In the genomic region with DNA sequence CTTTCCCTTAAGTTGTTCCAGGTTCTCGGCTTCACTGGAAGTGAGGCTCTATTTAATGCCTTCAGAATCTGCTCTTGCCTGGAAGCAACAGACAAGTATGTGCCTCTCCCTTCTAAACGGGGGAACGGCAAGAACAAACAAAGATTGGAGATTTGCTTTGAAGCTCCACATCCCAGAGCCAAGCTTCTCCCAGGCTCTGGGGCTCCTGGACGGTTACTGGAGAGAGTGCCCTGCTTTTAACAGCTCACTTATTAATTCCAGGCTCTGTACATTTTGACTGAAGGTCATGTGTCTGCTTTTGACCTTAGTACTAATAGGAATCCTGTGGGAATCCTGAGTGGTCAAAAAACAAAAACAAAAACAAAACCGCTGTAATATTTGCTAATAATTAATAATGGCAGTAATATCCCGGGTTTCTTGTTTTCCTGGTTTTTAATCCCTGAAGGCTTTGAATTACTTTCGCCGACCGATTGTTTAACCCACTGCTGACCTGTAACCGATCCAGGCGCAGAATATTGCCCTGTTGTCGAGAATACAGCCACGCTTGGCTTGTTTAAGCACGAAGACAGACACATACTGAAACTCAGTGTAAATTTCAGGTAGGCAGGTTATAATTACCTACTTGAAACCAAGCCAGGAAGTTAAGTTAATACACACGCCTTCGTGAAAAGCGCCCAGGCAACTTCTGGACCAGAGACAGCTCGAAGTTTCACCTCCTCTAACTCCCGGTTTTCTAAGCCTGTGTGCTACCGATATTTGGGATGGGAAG, we compare ENCODE assay signal across 15 mouse cellular contexts. TPM values are rescaled to one million over a fixed set of nuclear protein-coding genes. Genes with fewer than 3 reads are reported as not detected.
DNase-seq lines count a peak whose midpoint lies in the region; ATAC-seq lines count a peak whose summit lies in the region.
"Had no signal": no experiment of that assay in that cellular context is flagged by ENCODE, and none has a peak within 500 bp of the region (broad histone marks: within the 10 kb centered on the region; RNA-seq: fewer than 3 reads in every experiment).

No protein-coding gene starts in this region.

- peak overlapping the region; percentile 29 for H3K4me2 ChIP-seq in lung, embryonic 16.5 days (ENCODE audit: low read depth, low read length)
- peak overlapping the region; percentile 44 for H3K4me2 ChIP-seq in limb, embryonic 13.5 days (replicated peaks)
- H3K4me2 ChIP-seq: forebrain, embryonic 12.5 days had no signal

- H3K9me3 ChIP-seq in lung, embryonic 16.5 days (ENCODE audit: control insufficient read depth, low read length), result no peaks in the 10 kb centered on the region
- H3K9me3 ChIP-seq in limb, embryonic 13.5 days, result no peaks in the 10 kb centered on the region
- H3K9me3 ChIP-seq: forebrain, embryonic 12.5 days had no signal

- no peak for ATAC-seq in lung, embryonic 16.5 days (ENCODE audit: low read depth)
- no peak for ATAC-seq in limb, embryonic 13.5 days (ENCODE audit: low FRiP score, low read depth)
- ATAC-seq: CD4-positive, CD25-positive, alpha-beta regulatory T cell, adult 4 months; midbrain, embryonic 16.5 days had no signal

- WGBS in lung, embryonic 16.5 days, result 42% methylated on average over 20 of the region's 20 CpGs
- WGBS in limb, embryonic 13.5 days, result 18% methylated on average over 20 of the region's 20 CpGs

- H3K4me1 ChIP-seq in lung, embryonic 16.5 days (replicated peaks; ENCODE audit: control insufficient read depth, insufficient read depth, low read length), result peaks cover 11% of the 10 kb centered on the region; the same call in 1 of the 2 replicates
- peaks cover 43% of the 10 kb centered on the region for H3K4me1 ChIP-seq in limb, embryonic 13.5 days

- H3K9ac ChIP-seq in lung, embryonic 16.5 days (ENCODE audit: low read length), result peak overlapping the region; percentile 5; the same call in 1 of the 2 replicates
- H3K9ac ChIP-seq in limb, embryonic 13.5 days, result no peak overlapping the region
- H3K9ac ChIP-seq: forebrain, embryonic 12.5 days; liver, embryonic 14.5 days had no signal

- H3K4me3 ChIP-seq in lung, embryonic 16.5 days (ENCODE audit: low read length), result no peak overlapping the region
- H3K4me3 ChIP-seq in limb, embryonic 13.5 days, result no peak overlapping the region
- H3K4me3 ChIP-seq: forebrain, embryonic 12.5 days had no signal

- DNase-seq in lung, adult 18-20 months, result no peak
- peak; percentile 67 to 83 for DNase-seq in kidney, adult 8-10 months
- no peak for DNase-seq in spleen, adult 18-20 months
- no peak for DNase-seq in right cerebral cortex, postnatal 4 days
- no peak for DNase-seq in cerebellum, postnatal 25 days
- DNase-seq in spleen, postnatal 4 days (ENCODE audit: low spot score in 2 of 2), result no peak
- DNase-seq: gastrocnemius, postnatal 36 days; heart, postnatal 10 days; thymus, postnatal 25 days had no signal

- H3K27ac ChIP-seq in lung, embryonic 16.5 days (ENCODE audit: low read length), result peak overlapping the region; percentile 72
- peak overlapping the region; percentile 69 for H3K27ac ChIP-seq in limb, embryonic 13.5 days
- H3K27ac ChIP-seq: forebrain, embryonic 12.5 days; liver, embryonic 14.5 days had no signal

- no peaks in the 10 kb centered on the region for H3K36me3 ChIP-seq in lung, embryonic 16.5 days (ENCODE audit: control insufficient read depth, insufficient read depth, low read length)
- H3K36me3 ChIP-seq in limb, embryonic 13.5 days, result no peaks in the 10 kb centered on the region
- H3K36me3 ChIP-seq: forebrain, embryonic 12.5 days had no signal

- no peaks in the 10 kb centered on the region for H3K27me3 ChIP-seq in lung, embryonic 16.5 days (ENCODE audit: control insufficient read depth, insufficient read depth, low read depth, low read length)
- no peaks in the 10 kb centered on the region for H3K27me3 ChIP-seq in limb, embryonic 13.5 days
- H3K27me3 ChIP-seq: forebrain, embryonic 12.5 days had no signal

RNA-seq across cellular contexts. Expression of a gene that starts 7.3 kb away (rescaled TPM):
- 0.94 and 1.3 TPM in 2 replicates for polyA plus RNA-seq in lung, embryonic 16.5 days (2015; fragmentation: Nextera tagmentation; extraction: Ambion mirVana)
- 1.6 and 2.6 TPM in 2 replicates for polyA plus RNA-seq in limb, embryonic 13.5 days (2015; fragmentation: Nextera tagmentation; extraction: Ambion mirVana)
- polyA plus RNA-seq: liver, embryonic 14.5 days had no signal

Comparison
In these comparisons a context has a peak if more than half of its experiments do, and no peak if none do; other contexts are left out.
1. DNase-seq: peak in kidney, adult 8-10 months (2 of 2); none in lung, adult 18-20 months (0 of 2), spleen, adult 18-20 months (0 of 2), right cerebral cortex, postnatal 4 days (single experiment), cerebellum, postnatal 25 days (0 of 2) and spleen, postnatal 4 days (0 of 2).